Mouse (Mus musculus) liver, adult 2 months (tissue): ENCODE measurements at regions not wholly inside any gene's neighbourhood (a gene's known extent, or its start where the extent isn't known, plus 50 kb on each side); places are given as distances from the start of the nearest gene placed in this dataset.

ENCODE experiments used
- DNase-seq: peaks from one replicate; pipeline ENCODE4 v3.0.0-alpha.2; 2011; ENCODE audit warnings: low read depth, low spot score; ENCODE audit errors: extremely low read depth
- H3K27ac ChIP-seq: fragments of 200-500 bp; replicated peaks from 2 replicates; pipeline ENCODE4 v1.5.1; 2012; ENCODE audit warnings: low read depth, mild to moderate bottlenecking, control low read depth, inconsistent platforms, low read length; ENCODE audit not compliant: insufficient read depth
- H3K27me3 ChIP-seq: fragments of 200-500 bp; 2 replicates; pipeline ENCODE4 v1.6.1; 2012; ENCODE audit warnings: mild to moderate bottlenecking, moderate library complexity, low read length, inconsistent platforms; ENCODE audit not compliant: control insufficient read depth, insufficient read depth
- H3K36me3 ChIP-seq: fragments of 200-500 bp; 2 replicates; pipeline ENCODE4 v1.6.1; 2012; ENCODE audit warnings: low read length, inconsistent platforms; ENCODE audit not compliant: control insufficient read depth, insufficient read depth
- H3K4me1 ChIP-seq: fragments of 200-500 bp; 2 replicates; pipeline ENCODE4 v1.6.1; 2011; ENCODE audit warnings: low read length; ENCODE audit not compliant: control insufficient read depth, insufficient read depth
- H3K4me3 ChIP-seq: fragments of 200-500 bp; 2 replicates; pipeline ENCODE4 v1.5.1; 2011; ENCODE audit warnings: low read depth, mild to moderate bottlenecking, control low read depth, low read length, moderate library complexity; ENCODE audit not compliant: insufficient read depth
- H3K79me2 ChIP-seq: fragments of 200-500 bp; 2 replicates; pipeline ENCODE4 v1.6.1; 2012; ENCODE audit warnings: inconsistent platforms, mild to moderate bottlenecking, low read length, moderate library complexity; ENCODE audit not compliant: control insufficient read depth, insufficient read depth
- H3K9ac ChIP-seq: fragments of 200-500 bp; 2 replicates; pipeline ENCODE4 v1.6.1; 2012; ENCODE audit warnings: low read depth, mild to moderate bottlenecking, control low read depth, inconsistent platforms, low read length
- CTCF ChIP-seq: fragments of 200-500 bp; IDR thresholded peaks from 2 replicates; pipeline ENCODE4 v1.5.1; 2011; ENCODE audit warnings: low read depth, low read length, control low read depth
- POLR2A ChIP-seq: fragments of 200-500 bp; IDR thresholded peaks from 2 replicates; pipeline ENCODE4 v1.6.1; 2011; ENCODE audit warnings: low read length, control low read depth; ENCODE audit not compliant: insufficient read depth; ENCODE audit errors: extremely low read depth
- WGBS: fragments of 180-500 bp; shearing (Covaris S2); methylation state at CpG from one replicate; pipeline ENCODE4 v1.1.7; 2018; 5-methylcytosine and 5-hydroxymethylcytosine counted together

GRCm38 (mm10) chr13:30040288-30040687 is 54.4 kb upstream of the E2f3 start:
- H3K79me2 ChIP-seq, result no peaks in the 10 kb centered on the region
- H3K9ac ChIP-seq, result no peak overlapping the region
- DNase-seq, result no peak
- TF ChIP-seq POLR2A, result no peak
- H3K4me3 ChIP-seq, result no peak overlapping the region
- H3K4me1 ChIP-seq, result 0 out of 2 replicates have a peak, but pooled peaks cover 3% of the 10 kb centered on the region
- 89% methylated on average over 4 of the region's 4 CpGs for WGBS
- no peak overlapping the region for H3K27ac ChIP-seq
- no peaks in the 10 kb centered on the region for H3K27me3 ChIP-seq
- H3K36me3 ChIP-seq, result no peaks in the 10 kb centered on the region

- Histone ChIP-seq H3K4me3 (no peak overlapping the region), H3K79me2 (no peaks in the 10 kb centered on the region), H3K27me3 (no peaks in the 10 kb centered on the region), H3K27ac (no peak overlapping the region), H3K36me3 (no peaks in the 10 kb centered on the region), H3K4me1 (0 out of 2 replicates have a peak, but pooled peaks cover 3% of the 10 kb centered on the region), H3K9ac (no peak overlapping the region)
- DNase-seq, result no peak
- 84% methylated on average over 2 of the region's 2 CpGs for whole genome bisulfite sequencing
- TF ChIP-seq POLR2A, result no peak
- TF ChIP-seq CTCF, result no peak
Measured at GRCm38 (mm10) chr13:30039791-30040190, 53.9 kb upstream of the E2f3 start.

- Histone ChIP-seq H3K79me2 (no peaks in the 10 kb centered on the region), H3K36me3 (no peaks in the 10 kb centered on the region), H3K27ac (no peak overlapping the region), H3K4me1 (0 out of 2 replicates have a peak, but pooled peaks cover 3% of the 10 kb centered on the region), H3K4me3 (no peak overlapping the region), H3K27me3 (no peaks in the 10 kb centered on the region), H3K9ac (no peak overlapping the region)
- TF ChIP-seq CTCF (no peak), POLR2A (no peak)
- peak; percentile 31 for DNase-seq
- 44% methylated on average over 8 of the region's 8 CpGs for WGBS
Measured at GRCm38 (mm10) chr13:30036561-30036960, 50.7 kb upstream of the E2f3 start.

DNA sequence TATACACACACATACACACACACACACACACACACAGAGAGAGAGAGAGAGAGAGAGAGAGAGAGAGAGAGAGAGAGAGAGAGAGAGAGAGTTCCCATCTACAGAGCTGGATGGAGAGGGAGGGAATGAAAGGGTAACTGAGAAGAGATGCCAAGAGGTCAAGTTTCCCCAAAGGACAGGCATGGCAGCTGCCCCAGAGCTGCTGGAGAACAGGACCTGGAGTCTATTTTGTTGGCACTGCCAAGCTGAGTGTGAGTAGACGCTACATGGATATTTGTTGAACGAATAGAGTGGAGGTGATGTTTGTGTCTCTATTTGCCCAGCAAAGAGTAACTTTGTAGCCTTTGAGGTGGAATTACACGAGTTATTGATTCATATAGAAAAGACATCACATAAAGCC is 50.2 kb upstream of the E2f3 start:
- Histone ChIP-seq H3K4me3 (no peak overlapping the region), H3K36me3 (no peaks in the 10 kb centered on the region), H3K9ac (no peak overlapping the region), H3K27me3 (no peaks in the 10 kb centered on the region), H3K27ac (no peak overlapping the region), H3K79me2 (no peaks in the 10 kb centered on the region), H3K4me1 (0 out of 2 replicates have a peak, but pooled peaks cover 3% of the 10 kb centered on the region)
- WGBS, result 56% methylated on average over 3 of the region's 3 CpGs
- TF ChIP-seq CTCF (no peak), POLR2A (no peak)
- peak; percentile 2 for DNase-seq
